Mouse (Mus musculus): ENCODE data around the gene Itpr3.
A peak's percentile ranks its signal among the peaks of the same experiment; 100 is the strongest.

The Itpr3 gene

DNA sequence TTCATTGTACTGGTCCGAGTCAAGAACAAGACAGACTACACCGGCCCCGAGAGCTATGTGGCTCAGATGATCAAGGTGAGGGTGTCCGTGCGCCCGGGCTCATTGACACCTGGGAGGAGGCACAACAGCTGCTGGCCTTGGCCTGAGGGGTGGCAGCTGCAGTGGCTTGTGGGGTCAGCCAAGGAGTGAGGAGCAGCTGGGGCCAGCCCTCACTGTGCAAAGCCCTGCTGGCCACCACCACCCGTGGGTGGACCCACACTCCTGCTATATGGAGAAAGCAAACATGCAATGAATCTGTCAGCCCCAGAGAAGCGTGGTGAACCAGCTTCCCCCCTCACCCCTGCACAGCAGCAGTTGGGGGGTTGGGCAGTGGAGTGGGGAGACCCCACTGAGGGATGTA is 62.9 kb downstream of the Itpr3 start:
- no peak for DNase-seq (ENCODE audit: low spot score)

DNA sequence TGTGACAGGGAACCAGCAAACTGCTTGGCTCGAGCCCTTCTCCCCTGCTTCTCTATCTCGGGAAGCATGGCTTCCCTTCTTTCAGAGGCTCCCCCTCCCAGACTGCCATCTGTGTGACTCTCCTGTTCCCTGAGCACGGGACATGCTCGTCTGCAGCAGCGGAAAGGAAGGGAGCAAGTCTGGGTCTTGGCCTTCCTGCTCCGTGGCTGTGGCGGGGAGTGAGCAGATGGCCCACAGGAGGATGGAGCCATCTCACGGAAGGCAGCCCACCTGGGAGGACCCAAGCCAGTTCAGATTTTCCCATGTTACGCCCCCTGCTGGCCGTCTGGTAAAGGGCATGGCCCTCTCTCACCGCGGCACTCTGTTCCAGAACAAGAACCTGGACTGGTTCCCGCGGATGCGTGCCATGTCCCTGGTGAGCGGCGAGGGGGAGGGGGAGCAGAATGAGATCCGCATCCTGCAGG is 63.5 kb downstream of the Itpr3 start:
- DNase-seq (ENCODE audit: low spot score), result peak; percentile 32

DNA sequence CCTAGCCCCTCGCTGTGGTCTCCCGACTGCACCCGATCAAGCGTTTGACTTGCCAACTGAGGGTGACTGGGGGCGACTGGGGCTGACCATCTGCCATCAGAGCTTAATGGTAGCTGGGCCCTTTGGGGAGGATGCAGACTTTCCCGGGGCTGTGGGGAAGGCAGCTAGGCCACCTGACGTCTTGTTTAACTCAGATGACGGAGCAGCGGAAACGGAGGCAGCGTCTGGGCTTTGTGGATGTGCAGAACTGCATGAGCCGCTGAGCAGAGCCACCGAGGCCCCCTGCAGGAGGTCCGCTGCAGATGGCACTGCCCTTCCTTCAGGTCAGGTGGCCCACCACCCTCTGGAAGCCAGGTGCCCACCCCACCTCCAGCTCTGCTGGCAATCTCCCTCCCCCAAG is 64.2 kb downstream of the Itpr3 start:
- no peak for DNase-seq (ENCODE audit: low spot score)

DNA sequence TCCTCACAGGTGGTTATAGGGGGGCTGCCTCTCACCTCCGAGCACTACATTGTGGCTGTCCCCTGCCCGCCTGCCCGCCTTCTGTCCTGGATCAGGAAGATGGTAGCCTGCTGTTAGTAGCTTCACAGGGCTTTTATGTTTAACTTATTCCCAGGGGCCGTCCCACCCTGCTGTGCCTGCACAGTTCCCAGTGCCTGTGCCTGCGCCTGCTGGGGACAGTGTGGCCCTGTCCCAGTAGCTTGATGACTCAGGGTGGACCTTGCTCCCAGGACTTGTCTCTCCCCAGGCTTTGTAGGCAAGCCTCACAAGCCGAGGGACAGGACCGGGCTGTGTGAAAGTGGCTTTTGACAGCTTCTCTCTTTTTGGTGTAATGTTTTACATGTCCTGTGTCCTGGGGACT is 64.7 kb downstream of the Itpr3 start:
- DNase-seq (ENCODE audit: low spot score), result no peak

DNA sequence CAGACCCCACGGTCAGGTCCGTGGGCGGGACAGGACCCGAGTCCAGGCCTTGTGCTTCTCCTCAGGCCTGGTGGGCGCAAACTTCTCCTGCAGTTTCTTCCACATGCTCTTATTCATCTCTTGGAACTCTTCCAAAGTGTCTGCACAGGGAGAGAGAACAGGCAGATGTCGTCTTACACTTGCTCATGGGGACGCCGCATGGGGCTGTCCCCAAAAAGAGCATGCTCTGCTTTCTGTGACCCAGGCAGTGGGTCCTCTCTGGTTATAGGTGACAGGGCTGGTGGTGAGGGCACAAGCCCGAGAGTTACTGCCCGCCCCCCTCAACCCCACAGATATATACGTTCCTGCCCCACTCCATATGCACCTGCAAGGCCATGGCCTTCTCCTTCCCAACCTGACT is 65.6 kb downstream of the Itpr3 start:
- no peak for DNase-seq (ENCODE audit: low spot score)

DNA sequence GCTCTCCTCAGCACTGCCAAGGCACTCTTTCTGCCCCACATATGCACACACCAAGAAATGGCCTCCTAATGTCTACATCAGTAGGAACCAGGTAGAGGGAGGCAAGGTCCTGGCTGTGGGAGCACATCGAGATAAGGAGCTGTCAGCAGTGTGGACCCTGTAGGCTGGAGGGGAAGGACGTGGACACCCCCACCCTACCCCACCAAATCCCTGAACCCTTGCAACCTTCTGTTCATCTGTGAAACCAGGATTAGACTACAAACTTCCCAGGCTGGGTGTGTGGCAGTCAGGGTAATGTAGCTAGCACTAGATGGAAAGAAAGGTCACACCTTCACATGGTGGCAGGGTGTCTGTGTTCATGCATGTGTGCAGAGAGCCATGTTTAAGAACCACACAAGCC is 66.0 kb downstream of the Itpr3 start:
- DNase-seq (ENCODE audit: low spot score), result no peak

DNA sequence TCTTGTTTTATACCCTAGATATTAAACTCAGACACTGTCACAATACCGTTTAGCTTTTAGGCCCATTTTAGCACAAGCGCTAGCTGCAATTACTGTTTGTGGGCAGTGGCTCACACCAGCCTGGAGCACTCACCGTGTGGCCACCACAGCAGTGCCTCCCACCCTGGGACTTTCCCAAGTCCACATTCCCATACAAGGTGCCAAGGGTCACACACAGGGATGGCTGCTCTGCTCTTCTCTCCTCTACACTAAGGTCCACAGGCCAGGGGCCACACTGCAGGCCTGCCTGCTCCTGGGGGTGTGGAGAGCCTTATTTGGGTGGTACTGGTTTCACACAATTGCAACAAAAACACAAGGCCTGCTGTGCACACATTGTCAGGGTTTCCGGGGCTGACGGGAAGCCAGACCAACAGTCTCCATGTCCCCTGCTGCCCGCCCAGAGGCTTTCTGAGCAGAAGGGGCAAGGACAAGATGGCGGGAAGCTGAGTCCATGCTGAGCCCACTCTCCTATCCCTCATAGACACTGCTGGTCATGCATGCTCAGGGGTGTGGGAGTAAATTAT is 66.8 kb downstream of the Itpr3 start:
- DNase-seq (ENCODE audit: low spot score), result no peak

DNA sequence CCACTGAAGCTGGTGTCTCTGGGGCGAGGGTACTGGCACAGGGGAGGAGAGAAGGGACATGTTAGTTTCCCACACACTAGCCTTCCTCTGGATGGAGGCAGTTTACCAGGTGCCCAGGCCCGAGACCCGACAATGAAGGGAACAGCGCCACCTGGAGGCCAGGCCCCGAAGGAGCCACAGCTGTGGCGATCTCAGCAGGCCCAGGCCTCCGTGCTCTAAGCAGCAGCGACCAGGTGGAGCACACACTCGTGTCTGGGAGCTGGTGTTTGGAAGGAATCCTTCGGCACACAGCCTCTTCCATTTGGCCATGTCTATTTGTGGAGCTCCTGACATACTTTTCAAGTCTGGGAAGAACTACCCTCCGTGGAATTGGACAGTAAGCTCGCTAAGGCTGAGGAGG is 68.1 kb downstream of the Itpr3 start:
- no peak for DNase-seq (ENCODE audit: low spot score)

DNA sequence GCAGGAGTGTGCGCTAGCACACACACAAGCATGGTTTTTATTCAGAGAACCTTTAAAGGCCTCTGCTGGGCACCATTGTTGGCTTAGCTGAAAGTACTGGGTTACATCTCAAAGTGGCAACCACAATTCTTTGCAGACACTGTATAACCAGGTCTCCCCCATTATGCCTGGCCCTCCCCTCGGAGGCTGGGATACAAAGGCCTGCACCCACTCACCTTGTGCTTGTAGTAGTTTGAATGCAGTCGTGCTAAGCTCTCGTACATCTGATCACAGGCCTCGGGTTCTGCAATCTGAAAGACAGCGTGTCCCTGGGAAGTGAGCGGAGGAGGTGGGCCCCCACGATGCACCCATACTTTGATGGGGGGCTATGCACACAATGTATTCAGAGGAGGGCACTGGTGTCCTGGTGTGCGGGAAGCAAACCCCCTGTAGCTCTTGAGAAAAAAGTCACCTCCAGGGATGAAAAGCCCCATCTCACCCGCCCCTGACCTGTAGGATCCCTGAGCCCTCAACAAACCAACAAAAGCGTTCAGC is 68.6 kb downstream of the Itpr3 start:
- DNase-seq (ENCODE audit: low spot score), result no peak

DNA sequence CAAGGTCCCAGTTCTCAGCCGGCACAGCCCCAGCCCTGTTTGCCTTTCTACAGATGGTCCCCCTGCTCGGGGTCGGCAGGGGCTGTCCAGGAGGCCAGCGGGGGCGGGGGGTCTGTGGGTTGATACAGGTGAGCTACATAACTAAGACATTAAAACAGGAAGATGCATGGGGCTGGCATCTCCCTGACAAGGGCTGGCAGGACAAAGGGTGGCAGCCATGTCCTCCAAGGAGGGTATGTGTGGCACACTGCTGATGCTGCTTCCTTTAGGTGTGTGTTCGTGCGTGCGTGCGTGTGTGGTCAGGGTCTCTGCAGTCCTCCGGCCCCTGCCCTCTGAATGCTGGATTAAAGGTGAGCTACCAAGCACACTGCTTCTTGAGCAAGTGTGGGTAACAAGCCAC is 69.9 kb downstream of the Itpr3 start:
- no peak for DNase-seq (ENCODE audit: low spot score)

DNA sequence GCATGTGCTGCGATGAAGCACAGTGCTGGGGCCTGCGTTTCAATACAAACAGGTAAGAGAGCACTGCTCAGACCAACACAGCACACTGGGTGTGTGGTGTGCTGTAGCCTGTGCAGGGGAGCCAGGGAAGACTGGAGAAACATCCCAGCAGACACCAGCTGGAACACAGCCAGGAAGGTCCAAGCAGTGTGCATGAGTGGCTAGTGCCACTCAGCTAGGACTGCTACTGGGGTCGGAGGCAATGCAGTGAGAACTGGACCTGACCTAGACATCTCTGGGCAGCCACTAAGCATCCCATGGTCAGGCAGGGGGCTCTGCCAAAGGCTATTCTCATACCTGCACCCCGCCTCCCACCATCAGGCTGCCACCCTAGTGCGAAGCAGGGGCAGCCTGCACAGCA is 71.1 kb downstream of the Itpr3 start:
- no peak for DNase-seq (ENCODE audit: low spot score)

DNA sequence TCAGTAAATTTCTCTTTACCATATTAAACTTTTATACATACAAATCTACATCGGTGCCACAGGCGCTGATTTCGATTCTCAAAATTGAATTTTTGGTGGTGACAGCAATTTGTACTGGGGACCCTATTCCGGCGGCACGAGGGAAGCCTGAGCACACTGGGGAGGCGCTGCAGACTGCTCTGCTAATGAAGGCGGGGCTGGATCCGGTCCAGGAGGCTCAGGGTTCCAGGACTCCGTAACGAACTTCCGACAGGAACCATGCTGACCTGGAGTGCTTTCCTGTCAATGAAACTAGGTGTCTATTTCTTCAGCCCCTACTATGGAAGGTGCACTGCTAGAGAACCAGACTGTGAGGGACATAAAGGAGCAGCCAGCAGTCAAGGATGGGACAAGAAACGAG is 72.2 kb downstream of the Itpr3 start:
- no peak for DNase-seq (ENCODE audit: low spot score)

DNA sequence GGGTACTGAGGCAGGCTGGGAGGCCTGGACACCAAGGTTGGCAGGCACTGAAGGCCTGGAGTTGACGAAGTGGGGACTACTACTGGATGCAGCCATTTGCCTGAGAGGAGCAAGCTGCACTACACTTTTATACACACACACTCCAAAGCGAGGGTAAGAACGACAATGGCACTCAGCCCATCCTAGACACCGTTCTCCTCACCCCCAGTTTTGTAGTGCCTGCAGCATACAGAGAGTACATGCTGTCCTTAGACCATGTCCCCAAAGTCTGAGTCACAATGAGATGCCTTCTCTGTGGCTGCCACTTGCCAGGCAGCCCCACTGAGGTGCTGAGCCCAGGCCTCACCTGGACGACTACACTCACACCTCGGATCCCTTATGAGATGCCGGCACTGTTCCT is 72.7 kb downstream of the Itpr3 start:
- DNase-seq (ENCODE audit: low spot score), result no peak

DNA sequence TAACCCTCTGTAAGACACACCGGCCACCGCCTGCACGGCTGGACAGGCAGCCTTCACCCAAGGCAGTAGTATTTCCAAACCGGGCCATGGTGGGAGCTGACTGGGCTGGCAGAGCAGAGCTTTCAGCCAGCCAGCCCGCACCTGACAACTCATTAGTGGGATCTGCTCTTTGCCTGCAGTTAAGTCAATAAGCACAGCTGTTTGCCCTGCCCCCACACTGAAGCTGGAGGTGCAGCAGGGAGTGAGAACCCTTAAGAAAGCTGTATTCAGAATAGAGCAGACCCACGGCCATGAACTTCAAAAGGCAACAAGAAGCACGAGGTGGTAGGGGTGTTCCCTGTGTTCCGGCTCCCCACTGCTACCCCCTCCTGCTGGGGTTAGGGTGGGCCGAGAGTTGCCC is 73.1 kb downstream of the Itpr3 start:
- no peak for DNase-seq (ENCODE audit: low spot score)

DNA sequence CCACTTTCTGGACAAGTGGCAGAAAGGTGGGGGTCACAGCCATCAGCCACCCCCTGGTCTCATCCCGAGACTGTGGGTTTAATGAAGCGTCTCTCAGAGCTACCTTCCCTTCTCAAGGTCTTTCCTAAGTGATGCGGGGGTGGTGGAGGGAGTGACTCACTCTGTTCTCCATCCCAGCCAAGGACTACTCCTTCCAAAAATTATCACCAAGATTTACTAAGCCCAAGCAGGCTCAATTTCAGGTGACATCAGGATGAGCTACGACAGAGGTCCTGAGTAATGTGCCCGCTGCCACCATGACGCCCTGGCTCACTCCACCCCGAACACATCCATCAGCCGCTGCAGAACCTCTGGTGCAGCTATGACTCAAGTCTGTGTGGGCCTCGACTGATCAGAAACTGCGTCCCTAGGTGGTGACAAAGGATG is 74.1 kb downstream of the Itpr3 start:
- DNase-seq (ENCODE audit: low spot score), result peak; percentile 24

DNA sequence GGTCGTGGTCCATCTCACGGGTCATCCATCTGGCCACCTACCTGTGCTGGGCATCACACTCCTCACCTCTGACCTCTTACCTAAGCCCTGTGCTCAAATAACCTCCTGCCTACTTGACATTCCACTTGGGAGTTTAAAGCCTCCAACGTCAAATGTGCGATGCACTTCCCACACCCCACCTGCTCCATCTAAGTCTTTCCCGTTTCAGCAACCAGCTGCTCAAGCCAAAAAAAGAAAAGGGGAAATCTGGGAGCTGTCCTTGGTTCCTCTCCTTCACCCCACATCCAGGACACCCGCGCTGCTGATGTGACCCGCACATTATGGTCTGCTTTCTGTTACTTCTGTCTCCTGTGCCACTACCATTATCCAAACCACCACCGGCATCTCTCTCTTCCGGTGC is 75.1 kb downstream of the Itpr3 start:
- no peak for DNase-seq (ENCODE audit: low spot score)

DNA sequence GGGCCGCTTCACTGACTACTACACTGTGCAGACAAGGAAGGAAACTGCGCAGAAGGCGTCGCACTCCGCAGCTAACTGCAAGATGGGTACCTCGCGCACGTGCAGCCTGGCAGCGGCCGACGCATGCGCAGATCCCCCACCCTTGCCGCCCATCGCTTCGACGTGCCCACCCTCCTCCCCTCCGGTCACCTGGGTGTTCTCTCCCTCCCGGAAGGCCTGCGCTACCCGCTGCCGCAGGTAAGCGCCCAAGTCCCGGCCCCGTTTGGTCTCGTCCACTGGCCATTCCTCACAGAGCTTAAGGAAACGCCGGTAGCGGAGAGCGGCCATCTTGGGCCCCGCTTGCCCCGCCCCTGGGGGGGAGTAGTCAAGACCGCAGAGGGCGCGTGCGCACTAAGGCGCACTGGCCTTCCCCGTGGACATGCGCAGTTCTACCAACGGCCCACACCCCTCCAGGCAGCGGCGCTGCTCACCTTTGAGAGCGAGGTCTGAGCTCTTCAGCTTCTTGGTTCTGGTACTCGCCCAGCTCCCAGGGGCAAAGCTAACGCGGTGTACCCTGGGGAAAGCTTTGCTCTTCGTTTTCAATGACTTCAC is 76.5 kb downstream of the Itpr3 start, which contains the start of gene Uqcc2:
Uqcc2 (minus strand) TSS at position 366 of the 591 bp plus-strand sequence.
- DNase-seq (ENCODE audit: low spot score), result peak; percentile 95

DNA sequence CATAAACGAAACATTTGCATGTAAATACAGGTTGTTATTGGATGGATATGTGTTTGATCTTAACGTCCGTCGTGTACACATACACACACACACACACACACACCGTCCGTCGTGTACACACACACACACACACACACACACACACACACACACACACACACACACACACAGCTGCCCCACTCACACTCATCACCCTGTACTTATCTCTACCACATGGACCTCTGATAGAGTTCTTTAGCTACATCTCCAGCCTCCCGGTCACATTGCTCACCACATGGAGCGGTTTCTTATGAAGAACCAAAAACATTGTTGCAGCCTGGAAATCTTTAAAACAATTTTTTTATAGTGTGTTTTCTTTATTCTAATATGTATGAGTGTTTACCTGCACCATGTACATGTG is 77.1 kb downstream of the Itpr3 start:
- no peak for DNase-seq (ENCODE audit: low spot score)

DNA sequence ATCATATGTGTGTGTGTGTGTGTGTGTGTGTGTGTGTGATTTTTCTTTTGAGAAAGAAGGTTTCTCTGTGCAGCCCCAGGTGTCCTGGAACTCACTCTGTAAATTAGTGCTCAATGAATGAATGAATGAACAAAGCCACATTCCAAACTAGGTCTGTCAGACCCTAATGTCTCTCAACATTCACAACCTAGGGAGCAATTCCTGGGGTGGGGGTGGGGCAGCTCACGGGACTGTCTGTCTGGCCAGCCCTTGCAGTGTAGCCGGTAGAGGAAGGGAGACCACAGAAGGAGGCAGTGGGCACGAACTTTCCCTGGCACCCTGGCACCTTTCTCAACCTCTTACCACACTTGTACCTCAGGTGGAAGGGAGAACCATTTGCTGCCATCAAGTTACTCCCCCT is 77.6 kb downstream of the Itpr3 start:
- no peak for DNase-seq (ENCODE audit: low spot score)

DNA sequence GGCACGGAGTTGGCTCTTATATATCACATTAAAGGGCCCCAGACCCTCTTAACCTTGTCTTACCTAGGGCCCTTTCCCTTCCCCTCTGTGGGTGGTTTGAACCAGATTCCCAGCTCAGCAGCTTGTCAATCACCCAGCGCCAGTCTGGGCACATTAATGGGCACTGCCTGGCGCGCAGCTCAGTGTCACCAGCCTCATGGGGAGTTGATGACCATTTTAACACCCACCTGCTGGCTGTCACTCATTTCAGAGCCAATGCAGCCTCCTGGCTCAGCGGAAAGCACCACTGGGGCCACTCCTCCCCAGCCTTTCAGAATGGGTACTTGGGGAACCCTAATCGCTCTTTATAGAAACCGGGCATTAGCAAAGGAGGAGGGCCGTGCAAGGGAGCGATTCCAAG is 81.3 kb downstream of the Itpr3 start:
- no peak for DNase-seq (ENCODE audit: low spot score)

DNA sequence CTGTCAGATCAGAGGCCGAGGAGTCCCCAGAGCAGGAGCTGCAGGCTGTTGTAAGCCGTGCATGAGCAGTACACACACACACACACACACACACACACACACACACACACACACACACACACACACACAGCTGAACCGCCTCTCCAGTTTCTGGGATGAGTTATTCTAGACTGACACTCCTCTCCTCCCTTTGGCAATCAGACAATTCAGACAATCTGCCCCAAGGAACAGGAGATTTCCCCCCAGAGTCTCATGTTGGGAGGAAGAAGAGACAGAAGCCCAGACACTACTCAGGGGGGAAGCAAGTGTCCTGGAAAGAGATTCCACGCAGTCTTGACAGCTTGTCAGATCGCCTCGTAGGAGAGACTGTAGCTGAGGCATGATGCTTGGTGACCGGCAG is 82.2 kb downstream of the Itpr3 start:
- no peak for DNase-seq (ENCODE audit: low spot score)

DNA sequence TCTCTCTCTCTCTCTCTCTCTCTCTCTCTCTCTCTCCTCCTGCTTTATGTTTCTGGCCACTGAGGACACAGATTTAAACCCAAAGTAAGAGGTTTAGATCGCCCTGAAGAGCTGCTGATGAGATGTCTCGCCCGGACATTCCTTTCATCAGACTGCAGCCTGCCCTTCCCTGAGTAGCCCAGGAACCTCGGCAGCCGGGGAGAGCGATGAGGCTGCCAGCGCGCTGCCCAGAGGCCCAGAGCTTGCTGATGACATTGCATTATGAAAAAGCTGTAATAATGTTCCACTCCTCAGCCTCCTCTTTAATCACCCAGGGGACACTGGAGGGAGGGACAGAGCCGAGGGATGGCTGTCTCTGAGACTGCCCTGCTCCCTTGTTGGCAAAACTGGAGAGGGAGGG is 83.2 kb downstream of the Itpr3 start:
- no peak for DNase-seq (ENCODE audit: low spot score)

DNA sequence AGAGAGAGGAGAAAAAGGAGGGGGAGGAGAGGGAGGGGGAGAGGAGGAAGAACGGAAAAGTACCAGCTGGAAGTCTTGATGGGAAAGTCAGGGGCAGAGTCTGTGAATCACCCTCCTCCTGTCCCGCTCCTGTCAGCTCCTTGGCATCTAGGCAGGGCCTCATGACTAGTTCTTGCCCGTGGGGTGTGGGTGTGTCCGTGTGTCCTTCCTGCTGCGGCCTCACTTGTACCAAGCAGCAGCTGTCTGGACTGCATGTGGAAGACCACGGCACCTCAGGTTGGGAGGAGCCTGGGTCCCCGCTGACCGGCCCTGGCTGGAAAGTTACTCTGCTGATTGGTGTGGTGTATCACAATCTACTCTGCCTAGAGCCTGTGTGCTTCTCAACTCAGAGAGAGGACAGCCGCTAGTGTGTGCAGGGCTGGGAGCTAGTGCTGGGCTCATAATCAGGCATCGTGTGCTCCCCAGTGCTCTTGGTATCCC is 84.9 kb downstream of the Itpr3 start:
- DNase-seq (ENCODE audit: low spot score), result no peak

DNA sequence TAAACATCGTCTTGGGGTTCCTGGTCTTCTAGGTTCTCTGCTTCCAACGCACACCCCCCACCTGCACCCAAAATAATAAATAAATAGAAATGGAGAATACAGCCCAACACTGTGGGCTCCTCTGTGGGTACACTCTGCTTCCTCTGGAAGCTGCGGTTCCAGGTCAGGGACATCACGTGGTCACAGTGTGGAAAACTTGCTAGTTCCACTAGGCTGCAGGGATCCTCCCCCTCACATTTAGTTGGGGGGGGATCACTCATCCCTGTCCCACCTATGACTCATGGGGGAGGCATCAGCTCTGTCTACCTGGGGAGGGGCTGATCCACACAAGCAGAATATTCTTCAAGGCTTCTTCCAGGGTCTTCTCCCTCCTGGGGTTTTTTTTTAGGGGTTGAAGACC is 87.0 kb downstream of the Itpr3 start:
- DNase-seq (ENCODE audit: low spot score), result no peak
